Mouse (Mus musculus) forebrain, embryonic 11.5 days (tissue): ENCODE results near the gene Stard3. TPM values are rescaled to one million over a fixed set of nuclear protein-coding genes. Genes with fewer than 3 reads are reported as not detected.
A peak's percentile ranks its signal among the peaks of the same experiment; 100 is the strongest.

Experiments used
- ATAC-seq: fragments of 200-750 bp; cut with Nextera tagmentation; replicated peaks from 2 replicates; pipeline ENCODE4 v1.8.0; 2017; ENCODE audit warnings: moderate TSS enrichment; ENCODE audit not compliant: low FRiP score
- DNase-seq: peaks from one replicate; pipeline ENCODE4 v3.0.0-alpha.2; 2017; ENCODE audit warnings: low spot score
- H3K27ac ChIP-seq: fragments of 300-500 bp; sonication (generic); 2 replicates; pipeline ENCODE4 v1.5.1; 2014; ENCODE audit warnings: low read depth, low read length
- H3K27me3 ChIP-seq: fragments of 300-500 bp; sonication (generic); 2 replicates; pipeline ENCODE4 v1.6.1; 2014; ENCODE audit warnings: mild to moderate bottlenecking, low read length, mixed read lengths; ENCODE audit not compliant: control insufficient read depth, insufficient read depth
- H3K36me3 ChIP-seq: fragments of 300-500 bp; sonication (generic); 2 replicates; pipeline ENCODE4 v1.6.1; 2014; ENCODE audit warnings: mild to moderate bottlenecking, low read length, moderate library complexity, mixed read lengths; ENCODE audit not compliant: control insufficient read depth, insufficient read depth
- H3K4me1 ChIP-seq: fragments of 300-500 bp; sonication (generic); replicated peaks from 2 replicates; pipeline ENCODE4 v1.6.1; 2014; ENCODE audit warnings: low read length, mixed read lengths; ENCODE audit not compliant: control insufficient read depth, insufficient read depth
- H3K4me2 ChIP-seq: fragments of 300-500 bp; sonication (generic); 2 replicates; pipeline ENCODE4 v1.6.1; 2014; ENCODE audit warnings: low read depth, mild to moderate bottlenecking, low read length, moderate library complexity, mixed read lengths; ENCODE audit not compliant: severe bottlenecking
- H3K4me3 ChIP-seq: fragments of 300-500 bp; sonication (generic); 2 replicates; pipeline ENCODE4 v1.5.1; 2014; ENCODE audit warnings: low read depth, low read length
- H3K9ac ChIP-seq: fragments of 300-500 bp; sonication (generic); 2 replicates; pipeline ENCODE4 v1.6.1; 2014; ENCODE audit warnings: low read length
- H3K9me3 ChIP-seq: fragments of 300-500 bp; sonication (generic); 2 replicates; pipeline ENCODE4 v1.6.1; 2016; ENCODE audit warnings: low read length, mixed read lengths; ENCODE audit not compliant: control insufficient read depth
- WGBS: fragments of 180-500 bp; shearing (Covaris S2); extraction: QIAGEN DNeasy Blood & Tissue Kit; methylation state at CpG from one replicate; pipeline ENCODE4 v1.1.7; 2014; 5-methylcytosine and 5-hydroxymethylcytosine counted together
- polyA plus RNA-seq: library from polyadenylated mRNA; unstranded; fragments of >200 nt; fragmentation: Nextera tagmentation; extraction: Ambion mirVana; gene quantifications from 2 replicates; pipeline ENCODE4 v1.2.1, GENCODE M21; 2014

The Stard3 gene
- polyA plus RNA-seq, 1 experiment from 2014 or later, result 38.1 TPM

DNA sequence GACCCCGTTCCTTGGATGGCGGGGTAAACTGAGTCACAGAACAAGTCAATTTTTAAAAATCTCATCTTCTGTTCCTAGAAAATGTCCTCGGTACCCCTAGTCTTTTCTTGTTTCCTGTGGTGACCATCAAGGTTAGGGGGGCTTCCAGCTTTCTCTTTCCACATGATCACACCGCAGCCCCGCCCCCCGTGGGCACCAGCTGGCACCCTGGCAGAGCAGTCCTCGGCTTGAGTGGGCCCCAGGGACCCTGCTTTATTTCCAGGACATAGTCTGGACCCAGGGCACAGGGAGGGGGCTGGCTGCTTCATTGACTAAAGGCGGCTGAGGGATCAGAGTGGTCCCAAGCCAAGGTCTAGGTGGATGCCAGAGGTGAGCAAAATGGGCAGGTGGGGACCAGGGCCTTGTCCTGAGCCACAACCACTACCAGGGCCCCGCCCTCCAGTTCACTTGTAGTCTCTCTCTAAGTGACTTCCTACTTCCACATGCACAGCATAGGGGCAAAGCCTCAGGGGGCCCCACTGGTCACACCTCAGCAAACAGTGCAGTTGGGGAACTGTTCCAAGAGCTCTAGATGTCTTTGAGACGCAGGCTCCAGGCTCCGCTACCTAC lies 18.4 kb upstream of the Stard3 start:
- 7% methylated on average over 11 of the region's 11 CpGs for WGBS
- Histone ChIP-seq H3K9ac (no peak overlapping the region; the same call in 1 of the 2 replicates), H3K4me2 (peak overlapping the region; percentile 81; the same call in 1 of the 2 replicates), H3K4me1 (peaks cover 20% of the 10 kb centered on the region), H3K9me3 (no peaks in the 10 kb centered on the region), H3K4me3 (no peak overlapping the region), H3K27me3 (peaks cover 77% of the 10 kb centered on the region), H3K36me3 (no peaks in the 10 kb centered on the region), H3K27ac (0 out of 2 replicates have a peak overlapping the region, but pooled peaks have one; percentile 12)
- ATAC-seq, result no peak
- no peak for DNase-seq

DNA sequence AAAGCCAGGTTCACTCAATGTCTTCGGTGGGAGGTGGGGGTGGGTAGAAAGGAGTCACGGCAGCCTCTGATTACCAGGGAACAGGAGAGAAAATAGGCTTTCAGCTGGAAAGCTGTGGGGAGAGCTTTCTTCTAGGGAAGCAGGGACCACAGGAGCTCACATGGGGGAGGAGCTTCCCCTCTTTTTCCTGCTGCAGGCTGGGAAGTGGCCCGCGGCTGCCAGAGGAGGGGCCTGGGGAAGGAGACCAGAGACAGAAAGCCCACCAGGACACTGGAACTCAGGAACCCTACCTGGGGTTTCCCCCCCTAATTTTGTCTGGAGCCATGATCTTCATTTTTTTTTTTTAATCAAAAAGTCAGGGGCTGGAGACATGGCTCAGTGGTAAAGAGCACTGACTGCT lies 17.6 kb upstream of the Stard3 start:
- H3K4me2 ChIP-seq, result no peak overlapping the region
- no peaks in the 10 kb centered on the region for H3K9me3 ChIP-seq
- H3K36me3 ChIP-seq, result no peaks in the 10 kb centered on the region
- peaks cover 69% of the 10 kb centered on the region for H3K27me3 ChIP-seq
- H3K9ac ChIP-seq, result no peak overlapping the region
- WGBS, result 3% methylated on average over 4 of the region's 4 CpGs
- DNase-seq (no peak), ATAC-seq (no peak)
- no peak overlapping the region for H3K4me3 ChIP-seq
- no peak overlapping the region for H3K27ac ChIP-seq
- H3K4me1 ChIP-seq, result peaks cover 22% of the 10 kb centered on the region

DNA sequence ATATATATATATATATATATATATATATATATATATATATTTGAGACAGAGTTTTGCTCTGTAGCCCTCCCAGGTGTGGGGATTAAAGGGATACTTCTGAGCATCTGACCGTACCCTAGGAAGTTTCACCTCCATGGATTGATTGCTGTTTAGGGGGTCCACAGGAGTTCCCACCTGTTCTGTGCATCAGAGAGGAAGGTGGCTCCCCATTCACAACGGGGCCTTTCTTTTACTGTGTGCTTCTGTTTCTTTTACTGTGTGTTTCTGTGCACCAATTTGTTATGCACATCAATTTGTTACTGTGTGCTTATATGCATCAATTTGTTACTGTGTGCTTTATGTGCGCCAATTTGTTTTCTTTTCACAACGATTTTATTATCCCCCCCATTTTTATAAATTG lies 17.0 kb upstream of the Stard3 start:
- H3K9me3 ChIP-seq, result no peaks in the 10 kb centered on the region
- 58% methylated on average over 4 of the region's 4 CpGs for WGBS
- H3K27ac ChIP-seq, result no peak overlapping the region
- H3K9ac ChIP-seq, result no peak overlapping the region
- ATAC-seq, result no peak
- H3K4me2 ChIP-seq, result no peak overlapping the region
- DNase-seq, result no peak
- peaks cover 22% of the 10 kb centered on the region for H3K4me1 ChIP-seq
- peaks cover 68% of the 10 kb centered on the region for H3K27me3 ChIP-seq
- H3K36me3 ChIP-seq, result no peaks in the 10 kb centered on the region
- no peak overlapping the region for H3K4me3 ChIP-seq

DNA sequence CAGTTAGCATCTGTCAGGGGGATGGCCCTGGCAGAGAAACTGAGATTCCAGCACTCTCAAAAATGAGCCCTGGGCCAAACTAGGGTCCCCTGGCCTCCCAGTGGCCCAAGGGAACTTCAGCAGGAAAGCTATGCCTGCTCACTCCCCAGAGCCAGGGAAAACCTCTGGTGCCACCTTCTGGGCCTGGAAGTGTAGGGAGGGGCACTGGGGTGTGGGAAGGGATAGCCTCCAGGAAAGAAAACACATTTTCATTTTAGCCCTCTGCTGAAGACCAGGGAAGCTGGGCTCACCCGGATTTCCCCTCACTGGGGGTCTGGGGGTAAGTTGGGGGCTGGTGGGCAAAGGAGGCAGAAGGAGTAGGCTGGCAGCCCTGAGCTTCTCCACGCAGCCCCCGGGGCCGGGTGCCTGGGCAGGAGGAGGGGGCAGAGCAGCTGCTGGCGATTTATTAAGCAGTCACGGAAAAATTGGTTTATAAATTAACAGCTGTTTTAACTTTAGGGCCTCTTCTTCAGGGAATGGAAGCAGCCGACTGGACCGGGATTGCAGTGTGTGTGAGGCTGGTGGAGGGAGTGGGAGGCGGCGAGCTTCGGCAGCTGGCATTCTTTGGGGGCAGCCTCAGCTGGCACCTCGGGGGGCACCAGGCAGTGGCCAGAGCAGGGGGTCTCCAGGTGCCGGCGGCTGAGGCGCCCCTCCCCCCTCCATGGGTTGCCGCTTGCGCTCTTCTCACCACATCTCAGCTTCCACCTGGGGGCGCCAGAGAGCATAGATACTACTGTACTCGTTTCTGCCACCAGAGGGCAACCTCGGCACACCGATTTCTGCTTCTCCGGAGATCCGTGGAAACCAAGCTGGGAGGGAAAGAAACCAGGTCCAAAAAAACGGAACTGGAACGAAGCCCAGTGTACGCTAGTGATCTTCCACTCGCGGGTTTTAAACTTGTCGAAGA lies 15.9 kb upstream of the Stard3 start:
- H3K9ac ChIP-seq, result peak overlapping the region; percentile 12; the same call in 1 of the 2 replicates
- no peaks in the 10 kb centered on the region for H3K36me3 ChIP-seq
- WGBS, result 2% methylated on average over 29 of the region's 29 CpGs

DNA sequence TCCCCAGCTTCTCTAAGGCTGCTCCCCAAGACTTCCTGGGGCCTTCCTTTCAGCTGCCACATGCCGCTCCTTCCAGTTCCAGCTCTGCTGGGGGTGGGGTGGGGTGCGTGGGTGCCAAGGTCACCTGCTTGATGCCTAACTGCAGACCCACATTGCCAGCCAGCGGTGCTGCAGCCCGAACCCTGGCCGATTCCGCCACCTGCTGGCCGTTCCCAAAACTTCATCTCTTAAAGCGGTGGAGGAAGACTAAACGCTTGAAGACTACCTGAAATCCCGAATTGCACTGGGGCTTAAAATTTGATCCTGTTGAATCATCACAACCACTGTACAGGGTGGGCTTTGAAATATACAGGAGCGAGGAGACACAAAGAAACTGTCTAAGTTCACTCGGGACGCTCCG lies 12.9 kb upstream of the Stard3 start:
- no peaks in the 10 kb centered on the region for H3K36me3 ChIP-seq
- 2% methylated on average over 14 of the region's 14 CpGs for WGBS
- ATAC-seq, result no peak
- no peaks in the 10 kb centered on the region for H3K9me3 ChIP-seq
- H3K4me1 ChIP-seq, result peaks cover 20% of the 10 kb centered on the region
- H3K27me3 ChIP-seq, result peaks cover 68% of the 10 kb centered on the region
- H3K27ac ChIP-seq, result no peak overlapping the region
- peak; percentile 90 for DNase-seq
- H3K4me2 ChIP-seq, result peak overlapping the region; percentile 36
- H3K9ac ChIP-seq, result no peak overlapping the region
- H3K4me3 ChIP-seq, result no peak overlapping the region

More for the DNA sequence above, 15.9 kb upstream of the Stard3 start:
- H3K27ac ChIP-seq, result no peak overlapping the region
- H3K4me2 ChIP-seq, result peak overlapping the region; percentile 31
- ATAC-seq (peak; percentile 49; the same call in 1 of the 2 replicates), DNase-seq (peak; percentile 97)
- peaks cover 22% of the 10 kb centered on the region for H3K4me1 ChIP-seq
- 0 out of 2 replicates have a peak overlapping the region, but pooled peaks have one; percentile 10 for H3K4me3 ChIP-seq
- peaks cover 68% of the 10 kb centered on the region for H3K27me3 ChIP-seq
- no peaks in the 10 kb centered on the region for H3K9me3 ChIP-seq

DNA sequence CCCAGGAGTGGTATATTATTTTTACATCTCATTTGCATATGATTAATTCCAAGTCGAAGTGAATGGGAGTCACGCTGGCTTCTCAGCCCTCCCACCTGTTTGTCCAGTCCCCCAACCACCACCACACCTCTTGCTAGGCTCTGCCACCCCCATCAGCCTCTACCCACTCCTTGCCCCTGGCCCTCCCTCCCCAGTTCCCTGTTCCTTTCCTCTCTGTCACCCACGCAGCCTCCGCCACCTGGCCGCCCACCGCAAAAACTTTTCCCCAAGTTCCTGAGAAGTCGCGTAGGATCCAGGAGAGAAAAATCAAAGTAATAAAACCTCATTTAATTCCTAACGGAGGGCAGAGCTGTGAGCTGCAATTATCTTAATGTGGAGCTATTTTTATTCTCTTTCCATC lies 12.0 kb upstream of the Stard3 start:
- no peak overlapping the region for H3K4me2 ChIP-seq
- H3K27ac ChIP-seq, result no peak overlapping the region
- H3K9ac ChIP-seq, result no peak overlapping the region
- H3K4me3 ChIP-seq, result no peak overlapping the region
- WGBS, result 6% methylated on average over 9 of the region's 9 CpGs
- ATAC-seq (no peak), DNase-seq (no peak)
- peaks cover 18% of the 10 kb centered on the region for H3K4me1 ChIP-seq
- peaks cover 70% of the 10 kb centered on the region for H3K27me3 ChIP-seq
- H3K36me3 ChIP-seq, result no peaks in the 10 kb centered on the region
- no peaks in the 10 kb centered on the region for H3K9me3 ChIP-seq

DNA sequence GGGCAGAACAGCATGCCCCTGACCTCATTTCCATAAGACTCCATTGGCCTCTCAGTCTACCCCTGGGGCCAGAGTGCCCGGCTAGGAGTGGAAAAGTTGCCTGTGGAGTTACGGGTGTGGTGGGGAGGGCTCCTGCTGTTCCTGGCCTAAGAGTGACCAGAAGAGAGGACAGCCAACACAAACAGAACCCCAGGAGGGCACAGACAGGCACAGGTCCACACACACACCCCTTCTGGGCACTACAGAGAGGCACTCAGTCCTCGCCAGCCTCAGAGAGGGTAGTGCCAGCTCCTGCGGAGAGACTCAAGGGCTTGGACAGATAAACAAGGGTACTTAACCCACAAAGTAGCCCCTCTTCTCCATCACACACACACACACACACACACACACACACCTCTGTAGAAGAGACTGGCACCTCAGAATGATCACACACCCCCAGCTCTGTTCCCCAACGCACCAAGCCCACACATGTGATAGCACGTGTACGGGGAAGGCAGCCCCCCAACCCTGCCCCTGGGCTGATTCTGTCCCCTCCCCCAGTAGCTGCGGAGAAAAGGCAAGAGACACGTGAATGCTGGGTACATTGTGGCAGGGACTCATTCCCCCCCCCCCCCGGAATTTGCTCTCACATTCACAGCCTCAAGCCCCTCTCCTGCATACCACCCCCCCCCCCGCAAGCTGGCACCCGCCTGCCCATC lies 10.6 kb upstream of the Stard3 start:
- DNase-seq, result no peak
- H3K9me3 ChIP-seq, result no peaks in the 10 kb centered on the region
- no peak overlapping the region; the same call in 1 of the 2 replicates for H3K4me3 ChIP-seq
- H3K4me2 ChIP-seq, result peak overlapping the region; percentile 91; the same call in 1 of the 2 replicates
- peaks cover 65% of the 10 kb centered on the region for H3K27me3 ChIP-seq
- no peak for ATAC-seq
- no peak overlapping the region for H3K27ac ChIP-seq
- WGBS, result 3% methylated on average over 11 of the region's 12 CpGs
- H3K4me1 ChIP-seq, result peaks cover 13% of the 10 kb centered on the region
- H3K36me3 ChIP-seq, result no peaks in the 10 kb centered on the region
- H3K9ac ChIP-seq, result no peak overlapping the region
